Mouse (Mus musculus): ENCODE results near the gene Spag6l.
"Not testable (repeated sequence)": the region's sequence is repeated elsewhere in the genome, so short reads cannot be mapped to it uniquely, and the experiment has no call there.

The Spag6l gene

DNA sequence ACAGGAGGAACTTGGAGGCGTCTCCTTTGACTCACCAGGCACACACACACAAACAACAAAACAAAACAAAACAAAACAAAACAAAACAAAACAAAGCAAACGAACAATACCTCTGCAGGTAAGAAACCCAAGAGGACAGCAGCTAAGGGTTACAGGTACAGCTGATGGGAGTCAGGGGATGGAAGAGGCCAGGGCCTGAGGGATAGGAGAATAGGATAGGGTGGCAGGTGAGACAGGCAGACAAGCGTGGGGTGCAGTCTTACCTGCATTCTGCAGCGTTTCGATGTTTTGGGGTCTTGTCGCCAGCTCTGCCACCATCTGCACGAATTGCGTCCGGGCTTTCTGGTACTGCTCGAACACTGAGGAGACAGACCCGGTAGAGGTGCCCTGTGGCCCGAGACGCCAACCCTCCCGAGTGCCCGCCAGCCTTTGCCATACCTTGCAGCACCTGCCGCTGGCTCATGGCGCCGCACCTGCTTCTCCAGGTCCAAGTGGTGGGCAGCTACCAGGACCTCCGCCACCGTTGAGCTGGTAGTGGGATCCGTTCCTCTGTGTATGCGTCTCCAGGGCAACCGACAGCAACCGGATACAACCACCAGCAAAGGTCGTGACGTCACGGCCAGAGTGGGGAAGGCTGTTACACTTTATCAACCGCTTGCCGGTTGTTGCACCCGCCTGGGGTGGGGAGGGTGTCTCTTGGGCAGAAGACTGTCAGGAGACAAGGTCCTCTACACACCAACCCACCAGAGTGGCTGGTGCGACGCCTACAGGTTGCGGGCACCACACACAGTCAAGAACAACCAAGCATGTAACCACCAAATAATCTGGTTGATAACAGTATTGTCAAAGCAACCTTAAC is at the start of gene Spag6l:
Spag6l (minus strand) TSS at position 700 of the 859 bp plus-strand sequence.
- peak; percentile 66 to 67 for DNase-seq (ENCODE audit: low spot score in 2 of 2)

DNA sequence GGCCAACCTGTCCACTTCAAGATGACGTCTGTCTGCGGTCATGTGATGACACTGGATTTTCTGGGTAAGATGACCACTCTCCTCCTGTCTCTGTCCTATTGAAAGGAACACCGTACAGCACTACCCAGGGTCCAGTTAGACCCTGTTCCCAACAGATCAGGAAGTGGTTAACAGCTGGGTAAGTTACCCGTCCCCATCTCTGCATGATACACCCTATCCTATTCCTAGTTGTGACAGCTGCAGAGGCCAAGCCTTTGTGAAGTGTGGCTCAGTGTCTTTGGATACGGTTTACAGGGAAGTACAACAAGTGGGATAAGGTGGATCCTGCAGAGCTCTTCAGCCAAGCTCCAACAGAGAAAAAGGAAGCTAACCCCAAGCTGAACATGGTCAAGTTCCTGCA is 49.8 kb upstream of the Spag6l start:
- no peak for DNase-seq (ENCODE audit: low spot score in 2 of 2)

DNA sequence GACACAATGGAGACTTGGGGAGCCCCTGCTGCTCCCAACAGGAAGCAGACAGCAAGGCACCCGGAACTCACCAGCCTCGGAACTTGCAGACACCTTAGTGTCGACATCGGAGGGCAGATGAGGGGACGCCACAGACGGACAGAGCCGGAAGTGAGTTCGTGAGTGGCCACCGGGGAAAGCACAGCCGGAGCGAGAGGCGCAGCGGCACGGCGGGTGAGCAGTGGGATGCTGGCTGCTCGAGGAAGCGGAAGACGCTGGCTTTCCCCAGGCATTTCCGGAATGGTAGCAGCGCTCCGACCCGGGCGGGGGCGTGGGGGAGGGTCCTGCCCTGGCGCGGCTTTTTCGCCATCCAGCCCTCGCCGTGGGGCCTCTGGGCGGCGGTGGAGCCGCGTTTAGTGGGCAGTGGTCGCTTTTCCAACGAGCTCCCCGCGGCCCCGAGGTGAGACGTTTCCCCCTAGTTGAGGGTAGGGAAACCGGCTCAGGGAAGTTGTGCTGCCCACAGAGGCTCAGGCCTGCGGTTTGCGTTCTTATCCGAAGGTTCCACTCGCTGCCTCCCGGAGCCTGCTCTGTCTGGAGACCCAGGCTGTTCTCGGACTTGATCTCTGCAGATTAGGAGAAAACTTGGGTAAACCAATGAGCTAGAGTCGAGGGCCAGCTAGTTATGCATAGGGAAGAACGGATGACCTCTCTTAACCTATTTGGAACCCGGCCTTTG is 41.5 kb upstream of the Spag6l start, which contains the start of the genes Top3b and Vpreb1:
Top3b (plus strand) TSS at position 120 of the 715 bp plus-strand sequence.
Vpreb1 (minus strand) TSS at position 227 of the 715 bp plus-strand sequence.
- peak; percentile 84 to 86 for DNase-seq (ENCODE audit: low spot score in 2 of 2)

DNA sequence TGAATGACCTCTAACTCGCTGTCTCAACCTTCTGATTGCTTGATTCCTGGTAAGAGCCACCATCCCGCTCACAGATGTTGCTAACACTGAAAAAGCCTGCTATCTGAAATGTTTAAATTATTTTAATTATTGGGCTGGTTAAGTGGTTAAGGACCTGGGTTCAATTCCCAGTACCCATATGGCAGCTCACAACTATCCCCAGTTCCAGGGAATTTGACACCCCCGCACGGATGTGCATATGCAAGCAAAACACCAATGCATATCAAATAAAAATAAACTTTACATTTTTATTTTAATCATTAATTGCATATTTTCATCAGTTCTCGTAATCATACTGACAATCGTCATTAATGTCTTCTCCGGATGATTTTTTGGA is 41.0 kb upstream of the Spag6l start:
- DNase-seq (ENCODE audit: low spot score in 2 of 2) = no peak

DNA sequence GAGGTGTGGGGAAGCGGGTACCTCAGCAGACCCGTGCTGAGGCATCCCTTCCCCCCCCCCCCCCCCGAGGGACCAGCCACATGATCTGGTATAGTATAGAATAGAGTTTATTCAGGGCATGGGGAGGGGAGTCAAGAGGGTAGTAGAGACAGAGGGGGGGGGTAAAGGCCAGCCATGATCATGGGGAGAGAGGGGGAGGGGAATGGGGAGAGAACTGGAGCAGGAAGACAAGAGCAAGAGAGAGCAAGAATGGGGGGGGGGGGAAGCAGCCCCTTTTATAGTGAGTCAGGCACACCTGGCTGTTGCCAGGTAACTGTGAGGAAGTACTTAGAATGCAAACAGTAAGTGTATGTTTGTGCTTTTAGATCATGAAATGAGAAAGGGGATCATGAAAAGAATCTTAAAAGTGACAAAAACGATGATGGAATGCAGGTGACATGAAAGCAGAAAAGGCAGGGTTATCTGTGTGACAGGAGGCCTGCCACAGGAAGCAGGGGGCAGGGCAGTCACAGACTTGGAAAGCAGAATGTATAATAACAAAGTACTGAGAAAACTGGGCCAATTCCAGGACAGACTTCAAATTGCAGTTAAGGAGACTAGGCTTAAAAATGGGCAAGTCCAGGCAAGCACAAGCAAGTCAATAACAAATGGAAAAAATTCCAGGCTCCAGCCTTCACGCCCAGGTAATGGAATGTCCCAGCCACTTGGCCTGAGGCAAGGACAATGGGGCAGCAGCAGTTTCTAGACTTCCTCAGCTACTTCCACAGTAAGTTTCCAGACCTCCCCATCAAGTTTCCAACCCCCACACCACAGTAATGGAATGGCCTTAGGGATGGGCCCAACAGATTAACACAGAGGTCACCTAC is 36.7 kb upstream of the Spag6l start:
- DNase-seq (ENCODE audit: low spot score in 2 of 2) = no peak

- peak in 1 of 2 experiments; percentile 12 for DNase-seq (ENCODE audit: low spot score in 2 of 2)
These were observed 36.0 kb upstream of the Spag6l start for GRCm38 (mm10) chr16:16865217-16865616.

DNA sequence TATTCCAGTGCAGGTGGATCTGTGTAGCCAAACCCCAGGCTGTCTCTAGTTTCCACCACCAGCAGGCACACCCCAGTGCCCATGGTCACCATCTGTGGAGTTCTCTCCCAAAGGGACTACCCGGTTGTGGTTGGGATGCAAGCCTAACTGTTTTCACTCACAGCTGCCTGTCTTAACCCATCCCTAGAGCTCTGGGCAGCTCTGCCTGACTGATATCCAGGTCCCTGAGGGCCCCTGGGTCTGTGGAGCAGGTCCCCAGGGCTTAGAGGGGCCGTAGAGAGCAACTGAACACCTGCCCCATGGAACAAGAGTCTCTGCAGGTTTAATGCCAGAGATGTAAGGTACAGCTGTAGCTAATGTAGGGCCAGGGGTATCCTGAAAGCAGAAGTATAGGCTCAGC is 34.7 kb upstream of the Spag6l start, which contains the start of gene Igll1:
Igll1 (minus strand) TSS at position 8 of the 400 bp plus-strand sequence.
- peak in 1 of 2 experiments; percentile 4 for DNase-seq (ENCODE audit: low spot score in 2 of 2)

DNA sequence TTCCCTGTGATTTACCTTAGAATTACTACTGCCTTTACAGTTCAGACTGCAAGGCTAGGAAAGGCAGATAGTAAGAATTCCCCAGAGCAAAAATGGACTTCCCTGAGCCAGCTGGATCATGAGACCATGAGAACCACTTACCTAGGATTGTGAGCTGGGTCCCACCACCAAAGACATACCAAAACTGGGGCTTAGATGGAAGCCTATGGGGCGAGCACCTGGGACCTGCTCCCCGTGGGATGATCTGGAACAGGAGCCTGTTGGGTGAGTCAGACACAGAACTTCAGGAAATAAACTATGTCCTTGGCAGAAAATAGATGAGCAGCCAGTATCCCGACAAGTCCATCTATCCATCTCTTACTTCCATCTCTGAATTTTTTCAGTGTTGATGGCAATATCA is 33.0 kb upstream of the Spag6l start:
- no peak for DNase-seq (ENCODE audit: low spot score in 2 of 2)

DNA sequence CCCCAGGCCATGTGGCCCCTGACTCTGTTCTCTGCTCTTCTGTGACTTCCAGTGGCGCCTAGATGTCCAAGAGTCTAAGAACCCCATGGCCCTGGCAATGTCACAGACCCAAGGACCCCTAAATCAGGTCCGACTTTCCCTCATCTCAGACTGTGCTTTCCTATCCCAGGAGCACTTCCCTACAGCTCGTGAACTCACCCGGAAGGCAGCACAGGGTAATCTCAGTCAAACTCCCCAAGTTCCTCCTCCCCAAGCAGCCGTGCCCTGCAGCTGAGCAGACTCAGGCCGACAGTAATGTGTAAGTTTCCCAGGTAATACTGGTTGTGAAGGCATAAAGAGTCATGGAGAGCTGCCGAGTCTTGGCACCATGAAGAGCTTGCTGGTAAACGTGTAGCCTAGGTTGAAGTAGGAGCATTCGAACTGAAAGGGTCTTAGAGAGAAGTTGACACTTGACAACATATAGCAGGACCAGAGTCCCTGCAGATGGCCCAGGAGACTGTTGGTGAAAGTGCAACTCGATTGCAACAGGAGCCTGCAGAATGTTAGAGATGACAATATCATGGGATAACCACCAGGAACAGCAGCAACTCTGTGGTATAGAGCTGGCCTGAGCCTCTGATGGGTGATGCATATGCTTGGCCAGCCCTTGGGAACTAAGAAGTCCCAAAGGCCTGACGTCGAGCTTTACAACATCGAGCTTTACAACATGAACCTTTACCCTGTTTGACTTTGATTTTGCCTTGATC is 27.6 kb upstream of the Spag6l start:
- no peak for DNase-seq (ENCODE audit: low spot score in 2 of 2)

DNA sequence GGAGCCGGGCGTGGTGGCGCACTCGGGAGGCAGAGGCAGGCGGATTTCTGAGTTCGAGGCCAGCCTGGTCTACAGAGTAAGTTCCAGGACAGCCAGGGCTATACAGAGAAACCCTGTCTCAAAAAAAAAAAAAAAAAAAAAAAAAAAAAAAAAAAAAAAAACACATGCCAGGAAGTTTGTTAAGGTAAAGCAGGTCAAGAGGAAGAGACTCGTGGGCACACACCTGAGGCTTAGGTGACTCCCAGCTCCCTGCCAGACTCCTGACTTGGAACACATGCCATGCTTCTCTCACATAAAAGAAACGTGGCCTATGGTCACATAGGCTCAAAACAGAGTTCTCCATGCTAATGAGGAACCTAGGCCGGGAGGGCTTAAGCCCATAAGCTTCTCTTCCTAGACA is 26.8 kb upstream of the Spag6l start:
- DNase-seq (ENCODE audit: low spot score in 2 of 2) = not testable (repeated sequence)

DNA sequence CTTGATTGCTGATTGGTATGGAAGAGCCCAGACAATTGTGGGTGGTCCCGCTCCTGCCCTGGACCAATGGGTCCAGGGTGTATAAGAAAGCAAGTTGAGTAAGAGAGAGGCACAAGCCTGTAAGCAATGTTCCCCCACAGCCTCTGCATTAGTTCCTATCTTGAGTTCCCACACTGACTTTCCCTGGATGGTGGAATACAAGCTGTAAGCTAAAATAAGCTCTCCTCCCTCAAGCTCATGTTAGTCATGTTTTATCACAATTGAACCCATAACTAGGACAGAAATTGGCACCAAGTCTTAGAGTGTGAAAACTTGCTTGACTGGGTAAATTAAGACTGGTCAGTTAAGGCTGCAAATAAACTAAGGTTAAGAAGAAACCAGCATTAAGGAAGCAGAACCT is 26.3 kb upstream of the Spag6l start:
- DNase-seq (ENCODE audit: low spot score in 2 of 2) = no peak

- peak; percentile 40 to 54 for DNase-seq (ENCODE audit: low spot score in 2 of 2)
These were observed 25.6 kb upstream of the Spag6l start for GRCm38 (mm10) chr16:16854836-16855235.

GRCm38 (mm10) chr16:16852411-16852810 is 23.2 kb upstream of the Spag6l start:
- DNase-seq (ENCODE audit: low spot score in 2 of 2) = no peak

DNA sequence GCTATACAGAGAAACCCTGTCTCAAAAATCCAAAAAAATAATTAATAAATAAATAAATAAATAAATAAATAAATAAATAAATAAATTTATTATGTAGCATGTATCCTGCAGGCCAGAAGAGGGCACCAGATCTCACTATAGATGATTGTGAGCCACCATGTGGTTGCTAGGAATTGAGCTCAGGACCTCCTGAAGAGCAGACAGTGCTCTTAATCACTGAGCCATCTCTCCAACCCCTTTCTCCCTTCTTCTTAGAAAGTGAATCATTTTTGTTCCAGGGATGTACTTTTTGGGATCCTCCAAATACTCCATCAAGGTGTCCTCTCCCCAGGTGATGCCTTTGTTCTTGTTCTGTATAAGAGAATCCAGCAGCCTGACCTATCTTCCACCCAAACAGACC is 19.9 kb upstream of the Spag6l start:
- DNase-seq (ENCODE audit: low spot score in 2 of 2) = no peak

- DNase-seq (ENCODE audit: low spot score in 2 of 2) = no peak
These were observed 415 bp upstream of the Spag6l start for GRCm38 (mm10) chr16:16829671-16830070.

- no peak for DNase-seq (ENCODE audit: low spot score in 2 of 2)
These were observed 3.0 kb downstream of the Spag6l start for GRCm38 (mm10) chr16:16826223-16826622.

DNA sequence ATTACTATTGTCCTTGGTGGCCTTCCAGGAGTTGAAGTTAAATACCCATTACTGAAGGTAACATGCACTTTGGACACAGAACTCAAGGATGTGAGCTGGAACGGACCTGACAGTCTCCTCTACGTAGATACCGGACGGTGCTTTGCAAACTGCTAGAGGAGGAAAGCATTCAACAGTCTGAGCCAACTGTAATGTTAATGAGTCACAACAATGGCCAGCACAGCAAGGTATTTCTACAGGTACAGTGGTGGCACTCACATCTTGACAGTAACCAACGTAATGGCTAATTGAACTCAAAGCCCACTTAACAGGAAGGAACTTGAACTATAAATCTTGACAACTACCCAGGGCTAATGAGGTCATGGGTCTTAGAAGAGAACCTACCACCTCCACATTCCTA is 3.8 kb downstream of the Spag6l start:
- no peak for DNase-seq (ENCODE audit: low spot score in 2 of 2)

DNA sequence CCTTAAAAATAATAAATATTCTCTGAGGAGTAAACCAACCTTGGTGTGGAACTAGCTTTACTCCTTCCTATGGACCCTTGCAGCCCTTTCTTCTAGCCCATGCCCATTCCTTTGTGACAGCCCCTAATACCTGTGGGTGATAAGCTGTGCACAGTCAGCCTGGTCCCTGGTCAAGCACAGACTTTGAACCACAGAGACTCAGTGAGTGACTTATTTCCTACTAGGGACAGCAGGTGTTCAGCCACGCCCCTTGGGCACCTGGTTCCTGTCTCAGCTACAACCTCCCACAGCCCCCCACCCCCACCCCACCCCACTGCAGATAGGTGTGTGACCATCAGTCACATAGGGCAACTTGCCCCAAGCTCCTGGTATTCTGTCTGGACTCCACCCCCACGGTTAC is 22.9 kb downstream of the Spag6l start:
- no peak for DNase-seq (ENCODE audit: low spot score in 2 of 2)

All from spleen, postnatal 36 days (tissue).